Mouse (Mus musculus) lung, postnatal 0 days (tissue): Measurements from ENCODE around the gene Tubb4b.

Experiments used
- CTCF ChIP-seq: IDR thresholded peaks from 2 replicates; pipeline ENCODE4 v1.5.1; 2016; ENCODE audit warnings: antibody characterized with exemption, mild to moderate bottlenecking
- EP300 ChIP-seq: IDR thresholded peaks from 2 replicates; pipeline ENCODE4 v1.6.1; 2016; ENCODE audit warnings: antibody characterized with exemption, mild to moderate bottlenecking, control low read depth

GRCm38 (mm10) chr2:25258887-25259286 lies 34.4 kb upstream of the Tubb4b start:
- TF ChIP-seq CTCF (peak; percentile 65), EP300 (no peak)
